Mouse (Mus musculus): ENCODE data around the gene Lrrc61.

Gene Lrrc61

DNA sequence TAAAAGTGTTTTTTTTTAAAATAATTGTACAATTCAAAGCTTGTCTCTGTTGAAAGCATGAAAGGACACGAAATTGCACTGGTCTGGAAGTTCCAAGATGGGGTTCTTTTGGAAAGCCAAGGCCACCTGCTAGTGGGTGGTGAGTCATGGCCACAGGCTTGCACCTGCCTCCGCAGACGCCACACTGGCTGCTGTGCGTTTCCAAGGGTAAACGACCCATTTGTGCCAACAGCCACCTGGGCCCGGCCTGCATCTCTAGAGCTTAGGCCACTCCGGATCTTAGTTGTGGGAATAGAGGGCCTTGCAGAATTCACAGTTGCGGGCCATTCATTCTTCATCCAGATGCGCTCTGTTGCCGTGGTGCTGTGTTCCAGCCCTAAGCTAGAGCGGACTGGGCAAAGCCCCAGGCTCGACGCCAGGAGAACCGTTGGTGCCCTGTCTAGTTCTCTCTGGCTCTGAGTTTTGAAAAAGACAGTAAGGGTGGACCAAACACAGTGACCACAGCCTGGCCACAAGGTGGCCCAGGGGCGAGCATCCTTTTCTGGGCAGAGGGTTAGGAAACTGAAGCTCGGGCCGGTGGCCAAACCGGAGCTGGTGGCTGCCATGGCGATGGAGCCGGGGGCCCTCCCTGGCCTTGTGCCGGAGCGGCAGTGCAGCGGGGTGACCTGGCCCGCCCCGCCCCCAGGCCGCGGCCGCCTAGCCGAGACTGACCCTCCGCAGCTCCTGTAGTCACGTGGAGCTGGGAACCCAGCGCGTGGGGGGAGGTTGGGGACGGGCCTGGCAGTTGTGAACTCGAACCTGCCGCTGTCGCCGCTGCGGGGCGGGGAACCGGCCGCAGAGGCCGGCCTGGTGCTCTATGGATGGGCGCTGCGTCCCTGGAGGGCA, 38.8 kb downstream of the Lrrc61 start, which contains the start of the genes Repin1 and Gm44965:
Gene Repin1, plus strand, starts transcription at position 726 of the 885 bp plus-strand sequence.
Gene Gm44965, plus strand, starts transcription at position 784 of the 885 bp plus-strand sequence.
- peak; percentile 61 for DNase-seq (ENCODE audit: low read depth)

DNA sequence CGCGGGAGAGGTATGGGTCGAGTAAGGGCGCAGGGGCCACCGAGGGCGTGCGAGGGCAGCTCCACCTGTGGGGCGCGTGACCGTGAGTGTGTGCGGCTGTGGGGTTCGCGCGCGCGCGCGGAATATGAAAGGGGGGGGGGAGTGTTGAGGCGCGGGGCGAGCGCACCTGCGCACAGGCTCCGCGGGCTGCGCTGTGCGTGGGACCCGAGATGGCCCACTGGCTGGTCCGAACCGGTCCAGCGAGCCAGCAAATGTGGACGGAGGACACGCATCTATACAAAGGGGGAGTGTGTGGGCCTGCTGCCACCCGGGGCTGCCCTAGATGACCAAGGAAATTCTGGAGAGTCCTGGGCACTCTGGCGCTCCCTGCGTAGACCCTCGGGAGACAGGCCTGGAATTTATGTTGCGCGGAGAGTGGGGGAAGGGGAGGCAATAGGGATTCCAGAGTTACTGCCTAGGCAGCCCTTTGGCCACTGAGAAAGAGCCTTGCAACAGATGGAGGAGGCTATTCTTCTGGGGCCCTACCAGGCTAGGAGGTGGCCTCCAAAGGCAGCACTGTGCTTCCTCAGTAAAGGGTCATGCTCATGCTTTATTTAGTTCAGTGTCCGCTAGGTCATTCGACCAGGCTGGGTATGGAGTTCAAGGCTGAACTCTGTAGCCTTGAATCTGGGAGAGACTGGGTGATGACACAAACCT, 39.6 kb downstream of the Lrrc61 start:
- no peak for DNase-seq (ENCODE audit: low read depth)

DNA sequence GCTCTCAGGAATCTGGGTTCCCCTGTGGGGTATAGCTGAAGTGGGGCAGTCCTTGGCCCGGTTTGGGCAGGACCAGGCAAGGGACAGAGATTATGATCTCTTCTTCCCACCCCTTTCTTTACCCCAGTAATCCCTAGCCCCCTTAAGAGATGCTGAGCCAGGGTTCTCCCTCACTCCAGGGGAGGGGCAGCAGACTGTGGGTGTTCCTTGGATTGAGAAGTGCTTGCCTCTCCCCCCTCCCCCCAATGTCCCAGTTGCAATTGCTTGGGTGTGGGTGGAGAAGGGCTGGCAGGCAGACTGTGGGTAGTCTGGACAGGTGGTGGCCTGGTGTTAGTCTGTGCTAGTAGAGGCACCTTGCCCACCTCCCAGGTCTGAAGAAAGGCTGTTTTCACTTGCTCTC, 40.7 kb downstream of the Lrrc61 start:
- no peak for DNase-seq (ENCODE audit: low read depth)

DNA sequence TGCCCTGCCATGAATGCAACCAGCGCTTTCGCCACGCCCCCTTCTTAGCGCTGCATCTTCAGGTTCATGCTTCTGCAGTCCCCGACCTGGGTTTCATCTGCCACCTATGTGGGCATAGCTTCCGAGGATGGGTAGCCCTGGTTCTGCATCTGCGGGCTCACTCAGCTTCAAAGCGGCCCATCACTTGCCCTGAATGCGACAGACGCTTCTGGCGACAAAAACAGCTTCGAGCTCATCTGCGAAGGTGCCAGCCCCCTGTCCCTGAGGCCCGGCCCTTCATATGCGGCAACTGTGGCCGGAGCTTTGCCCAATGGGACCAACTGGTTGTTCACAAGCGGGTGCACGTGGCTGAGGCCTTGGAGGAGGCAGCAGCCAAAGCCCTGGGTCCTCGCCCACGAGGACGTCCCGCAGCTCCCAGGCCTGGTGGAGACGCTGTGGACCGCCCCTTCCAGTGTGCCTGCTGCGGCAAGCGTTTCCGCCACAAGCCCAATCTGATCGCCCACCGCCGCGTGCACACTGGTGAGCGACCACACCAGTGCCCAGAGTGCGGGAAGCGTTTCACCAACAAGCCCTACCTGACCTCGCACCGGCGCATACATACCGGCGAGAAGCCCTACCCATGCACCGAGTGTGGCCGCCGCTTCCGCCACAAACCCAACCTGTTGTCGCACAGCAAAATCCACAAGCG, 42.1 kb downstream of the Lrrc61 start:
- DNase-seq (ENCODE audit: low read depth) = no peak

DNA sequence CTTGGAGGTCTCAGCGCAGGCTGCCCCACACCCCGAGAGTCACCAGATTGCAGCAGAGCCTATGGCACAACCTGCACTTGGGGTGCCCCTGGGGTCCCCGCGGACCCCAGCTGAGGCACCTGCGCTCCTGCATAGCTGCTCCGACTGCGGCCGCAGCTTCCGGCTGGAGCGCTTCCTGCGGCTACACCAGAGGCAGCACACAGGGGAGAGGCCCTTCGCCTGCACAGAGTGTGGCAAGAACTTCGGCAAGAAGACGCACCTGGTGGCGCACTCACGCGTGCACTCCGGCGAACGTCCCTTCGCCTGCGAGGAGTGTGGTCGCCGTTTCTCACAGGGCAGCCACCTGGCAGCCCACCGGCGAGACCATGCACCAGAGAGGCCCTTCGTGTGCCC, 42.6 kb downstream of the Lrrc61 start:
- DNase-seq (ENCODE audit: low read depth) = no peak

DNA sequence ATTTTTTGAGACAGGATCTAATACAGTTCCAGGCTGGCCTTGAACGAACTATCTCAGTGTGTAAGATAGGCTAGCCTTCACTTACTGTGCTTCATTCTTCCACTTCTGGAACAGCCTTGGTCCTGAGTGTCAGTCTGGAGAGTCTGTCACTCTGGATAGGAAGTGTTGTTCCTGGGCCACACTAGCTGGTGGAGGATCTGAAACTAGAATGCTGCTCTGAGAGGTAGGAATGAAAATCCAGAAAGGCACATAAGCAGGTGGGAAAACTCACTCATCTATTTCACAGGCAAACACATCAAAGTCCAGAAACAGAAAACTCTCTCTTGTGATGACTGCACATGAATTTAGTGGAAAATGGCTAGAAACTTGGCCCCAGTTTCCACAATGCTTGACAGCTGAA, 46.0 kb downstream of the Lrrc61 start:
- DNase-seq (ENCODE audit: low read depth) = no peak

DNA sequence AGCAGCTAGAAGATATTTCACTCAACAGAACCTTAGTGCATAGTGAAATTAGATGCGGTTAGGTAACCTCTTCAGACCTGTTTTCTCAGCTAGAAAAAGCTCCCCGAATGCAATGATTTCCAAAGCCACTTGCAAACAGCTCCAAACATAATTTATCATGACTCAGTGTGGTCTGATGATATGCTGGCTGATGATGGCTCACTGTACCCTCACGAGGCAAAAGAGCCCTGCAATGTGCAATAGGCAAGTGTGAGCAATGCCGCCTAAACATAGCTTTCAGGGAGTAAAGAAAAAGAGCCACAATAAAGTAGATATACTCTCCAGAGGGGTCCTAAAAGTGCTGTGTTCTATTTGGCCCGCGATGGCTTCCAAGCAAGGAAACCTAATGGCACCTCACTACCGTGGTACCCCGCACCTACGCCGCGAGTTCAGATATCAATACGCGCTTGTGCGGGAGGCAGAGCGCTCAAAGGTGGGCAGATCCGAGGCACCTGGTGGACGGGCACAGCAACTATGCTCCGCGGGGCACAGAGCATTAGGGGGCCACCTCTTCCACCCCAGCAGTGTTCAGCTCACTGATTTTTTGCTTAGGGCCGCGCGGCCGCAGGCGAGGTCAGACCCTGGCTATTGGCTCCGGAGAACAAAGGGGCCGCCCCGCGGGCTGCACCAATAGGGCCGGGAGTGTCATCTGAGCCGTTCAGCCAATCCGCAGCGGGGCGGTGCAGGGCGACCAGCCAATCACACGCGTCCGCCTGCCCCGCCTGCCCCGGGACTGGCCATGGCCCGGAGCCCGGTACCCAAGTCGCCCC, 46.9 kb downstream of the Lrrc61 start, which contains the start of gene Zfp775:
Gene Zfp775, plus strand, starts transcription at position 793 of the 809 bp plus-strand sequence.
- peak; percentile 83 for DNase-seq (ENCODE audit: low read depth)

DNA sequence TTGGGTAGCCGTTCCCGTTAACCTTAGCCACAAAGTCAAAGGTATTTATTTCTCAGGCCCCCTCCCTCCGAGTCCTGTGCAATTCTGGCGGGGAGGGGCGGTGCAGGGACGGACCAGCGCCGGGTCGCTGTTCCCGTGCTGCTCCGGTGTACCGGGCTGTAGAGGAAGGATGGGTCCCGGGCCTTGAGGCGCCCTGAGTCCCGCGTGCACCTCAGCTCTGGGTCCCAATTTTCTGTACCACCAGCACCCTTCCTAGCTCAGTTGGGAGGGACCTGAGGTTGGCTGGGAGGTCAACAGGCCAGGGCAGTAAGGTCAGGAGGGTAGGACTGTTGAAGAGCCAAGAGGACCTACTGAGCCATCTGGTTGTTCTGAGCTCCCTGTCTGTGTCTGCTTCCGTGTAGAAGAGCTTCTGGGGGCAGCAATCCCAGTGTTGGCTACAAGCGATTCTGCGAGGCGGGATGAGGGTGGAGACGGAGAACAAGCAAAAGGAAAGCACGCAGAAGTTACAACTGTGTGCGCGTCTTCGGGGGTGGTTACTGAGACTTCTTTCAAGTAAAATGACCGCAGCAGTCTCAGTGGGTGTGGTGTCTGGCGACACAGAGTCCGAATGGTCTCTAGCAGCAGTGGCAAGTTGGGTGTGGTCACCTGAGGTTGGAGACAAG, 47.6 kb downstream of the Lrrc61 start:
- no peak for DNase-seq (ENCODE audit: low read depth)

DNA sequence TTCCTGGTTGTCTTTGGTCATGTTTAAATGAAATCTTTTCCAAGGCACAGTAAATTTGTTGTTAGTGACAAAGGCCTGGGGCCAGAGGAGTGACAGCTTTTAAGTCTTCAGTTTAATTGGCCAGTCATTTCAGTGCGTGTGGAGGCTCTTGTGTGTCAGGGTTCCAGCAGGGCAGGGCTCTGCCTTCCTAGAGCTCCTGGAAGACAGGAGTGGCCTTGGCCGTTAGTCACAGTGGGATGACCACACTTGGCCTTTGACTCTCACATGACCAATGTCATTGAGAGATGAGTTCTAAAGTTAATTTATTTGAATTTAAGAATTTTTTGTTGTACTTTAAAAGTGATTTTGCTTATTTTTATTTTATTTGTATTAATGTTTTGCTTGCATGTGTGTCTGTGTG, 53.5 kb downstream of the Lrrc61 start:
- no peak for DNase-seq (ENCODE audit: low read depth)

DNA sequence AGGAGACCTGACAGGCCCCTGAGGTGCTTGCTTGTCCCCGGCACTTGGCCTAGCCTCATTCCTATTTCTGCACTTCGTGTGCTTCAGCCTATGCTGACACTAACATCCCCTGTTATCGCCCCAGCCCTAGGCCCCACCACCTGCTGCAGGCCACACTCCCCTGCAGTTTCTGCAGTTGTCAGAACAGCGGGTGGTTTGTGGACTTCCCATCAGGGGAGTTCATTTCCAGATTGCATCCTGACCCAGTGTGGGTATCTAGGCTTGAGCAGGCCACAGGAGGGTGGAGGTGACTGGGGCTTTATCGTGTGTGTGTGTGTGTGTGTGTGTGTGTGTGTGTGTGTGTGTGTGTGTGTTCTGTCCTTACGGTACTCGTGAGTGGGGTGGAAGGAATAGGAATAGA, 54.9 kb downstream of the Lrrc61 start:
- DNase-seq (ENCODE audit: low read depth) = no peak

DNA sequence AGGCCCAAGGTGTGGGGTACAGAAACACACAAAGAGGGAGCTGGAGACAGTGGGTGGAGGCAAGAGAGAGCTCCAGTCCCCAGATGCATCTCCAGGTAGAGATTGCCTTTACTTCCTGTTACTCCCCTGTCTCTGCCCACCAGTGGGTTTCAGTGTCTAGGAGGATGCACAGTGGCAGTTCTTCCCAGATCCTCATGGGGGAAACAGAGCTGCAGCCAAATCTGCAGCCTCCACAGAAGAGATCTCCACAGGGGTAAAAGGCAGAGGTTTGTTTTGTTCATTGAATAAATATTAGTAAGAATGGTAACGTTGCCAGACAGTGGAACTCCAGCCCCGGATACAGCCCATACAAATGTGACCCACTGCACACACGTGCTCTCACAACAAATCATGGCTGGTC, 56.1 kb downstream of the Lrrc61 start:
- no peak for DNase-seq (ENCODE audit: low read depth)

DNA sequence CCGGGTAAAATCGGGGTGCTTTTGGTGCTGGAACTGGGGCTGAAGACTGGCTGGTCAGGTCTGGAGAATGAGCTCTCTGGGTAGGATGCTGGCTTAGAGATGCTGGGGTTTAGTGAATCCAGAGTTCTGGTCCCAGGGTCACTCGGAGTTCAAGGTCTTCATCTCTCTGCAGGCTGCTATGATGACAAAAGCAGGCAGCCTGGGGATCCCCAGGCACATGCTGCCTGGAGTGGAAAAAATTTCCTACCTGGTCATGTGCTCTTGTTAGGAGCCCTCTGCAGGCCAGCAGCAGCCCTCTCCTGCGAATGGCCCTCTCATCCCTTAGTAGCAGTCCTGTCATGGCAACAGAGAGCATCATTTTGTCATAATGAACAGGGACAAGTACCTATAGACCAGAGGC, 58.9 kb downstream of the Lrrc61 start:
- DNase-seq (ENCODE audit: low read depth) = no peak

DNA sequence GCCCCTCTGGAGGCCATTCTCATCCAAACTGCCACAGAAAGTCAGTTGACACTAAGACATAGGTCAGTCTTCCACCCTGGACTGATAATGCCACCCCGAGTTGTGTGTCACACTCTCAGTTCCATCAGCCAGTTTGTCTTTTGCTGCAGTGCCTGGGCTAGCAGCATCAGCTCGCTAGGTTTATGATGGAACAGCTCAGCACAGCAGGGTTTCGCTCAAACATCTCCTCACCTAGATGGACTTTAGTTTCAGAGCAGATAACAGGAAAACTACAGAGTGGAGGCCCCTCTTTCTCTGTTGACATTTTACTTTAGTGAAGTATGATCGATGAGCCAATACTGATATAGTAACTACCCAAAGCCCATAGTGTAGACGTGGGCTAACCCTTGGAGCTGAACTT, 60.2 kb downstream of the Lrrc61 start:
- no peak for DNase-seq (ENCODE audit: low read depth)

DNA sequence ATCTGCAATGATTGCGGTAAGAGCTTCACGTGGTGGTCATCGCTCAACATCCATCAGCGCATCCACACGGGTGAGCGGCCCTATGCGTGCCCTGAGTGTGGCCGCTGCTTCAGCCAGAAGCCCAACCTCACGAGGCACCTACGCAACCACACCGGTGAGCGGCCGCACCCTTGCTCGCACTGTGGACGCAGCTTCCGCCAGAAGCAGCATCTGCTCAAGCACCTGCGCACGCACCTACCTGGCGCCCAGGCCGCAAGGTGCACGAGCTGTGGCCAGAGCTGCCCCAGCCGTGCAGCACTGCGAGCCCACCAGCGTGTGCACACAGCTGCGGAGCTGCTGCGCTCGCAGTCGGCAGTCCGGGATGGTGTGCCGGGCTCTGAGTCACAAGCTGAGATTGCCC, 65.4 kb downstream of the Lrrc61 start:
- DNase-seq (ENCODE audit: low read depth) = no peak
